Mouse (Mus musculus): ENCODE results near the gene Ky.

Gene Ky

GRCm38 (mm10) chr9:102547028-102547354 is 41.4 kb downstream of the Ky start:
- no peak for DNase-seq (ENCODE audit: low spot score in 2 of 2)

- DNase-seq (ENCODE audit: low spot score in 2 of 2): no peak
Observed at GRCm38 (mm10) chr9:102549211-102549610, 43.7 kb downstream of the Ky start.

- no peak for DNase-seq (ENCODE audit: low spot score in 2 of 2)
Observed at GRCm38 (mm10) chr9:102551771-102552170, 46.2 kb downstream of the Ky start.

DNA sequence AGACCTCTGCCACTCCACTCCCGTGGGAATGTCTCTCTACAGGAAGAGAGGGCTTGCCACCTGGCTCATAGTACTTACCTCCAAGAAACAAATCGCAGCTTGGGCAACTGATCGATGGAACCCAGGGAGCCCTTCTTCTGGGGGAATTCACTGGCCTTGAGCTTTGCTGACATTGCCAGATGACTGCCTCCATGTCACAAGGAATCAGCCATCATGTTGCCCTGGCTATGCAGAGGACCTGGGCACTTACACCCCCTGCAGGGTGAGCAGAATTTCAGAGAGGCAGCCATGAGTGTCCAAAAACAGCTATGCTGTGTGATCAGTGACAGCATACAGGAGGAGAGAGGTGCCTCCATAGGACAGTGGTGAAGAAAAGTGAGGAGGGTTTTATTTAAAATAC is 48.2 kb downstream of the Ky start:
- DNase-seq (ENCODE audit: low spot score in 2 of 2): no peak

DNA sequence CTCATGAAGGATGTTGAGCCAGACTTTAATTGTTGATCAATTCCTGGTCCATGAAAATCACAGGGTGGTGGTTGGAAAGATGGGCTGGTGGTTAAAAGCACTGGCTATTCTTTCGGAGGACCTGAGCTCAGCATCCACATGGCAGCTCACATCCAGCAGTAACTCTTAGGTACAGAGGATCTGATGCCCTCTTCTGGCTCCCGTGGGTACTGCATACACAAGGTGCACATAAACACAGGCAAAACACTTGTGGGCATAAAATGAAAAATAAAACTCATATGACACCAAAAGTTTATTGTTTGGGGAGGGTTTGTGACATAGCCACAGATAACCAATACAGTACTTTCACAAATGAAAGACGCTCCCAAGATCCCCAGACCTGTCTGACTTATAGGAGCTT is 52.9 kb downstream of the Ky start:
- no peak for DNase-seq (ENCODE audit: low spot score in 2 of 2)

DNA sequence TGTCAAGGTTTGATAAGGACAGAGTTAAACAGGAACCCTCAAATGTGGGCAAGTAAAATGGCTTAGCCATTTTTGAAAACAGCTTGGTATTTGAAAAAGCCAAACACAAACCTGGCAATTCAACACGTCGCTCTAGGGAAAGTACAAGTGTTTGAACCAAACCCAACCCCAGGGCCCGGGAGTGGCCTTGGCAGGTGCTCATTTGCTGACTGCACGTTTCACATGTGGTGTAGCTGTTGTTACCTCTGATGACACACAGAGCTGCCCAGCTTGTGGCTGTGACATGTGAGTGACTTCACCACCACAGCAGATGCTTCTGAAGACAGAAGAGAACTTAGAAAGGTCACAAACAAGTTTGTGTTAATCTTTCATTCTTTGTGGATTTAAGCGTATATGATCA is 67.3 kb downstream of the Ky start:
- no peak for DNase-seq (ENCODE audit: low spot score in 2 of 2)

DNA sequence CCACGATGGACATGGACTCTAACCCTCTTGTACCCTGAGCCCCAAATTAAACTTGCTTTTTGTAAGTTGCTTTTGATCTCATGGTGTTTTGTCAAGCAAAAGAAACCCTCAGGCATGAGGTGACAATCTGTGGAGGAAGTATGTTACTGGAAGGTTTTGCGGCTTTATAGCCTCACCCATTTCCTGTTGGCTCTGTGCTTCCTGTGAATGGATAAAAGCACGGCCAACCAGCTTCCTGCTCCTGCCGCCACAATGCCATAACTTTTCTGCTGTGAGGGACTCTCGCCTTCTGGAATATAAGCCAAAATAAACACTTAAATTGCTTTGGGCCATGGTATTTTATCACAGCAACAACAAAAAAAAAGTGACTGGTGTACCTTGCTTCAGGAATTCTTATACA is 71.9 kb downstream of the Ky start:
- DNase-seq (ENCODE audit: low spot score in 2 of 2): no peak

DNA sequence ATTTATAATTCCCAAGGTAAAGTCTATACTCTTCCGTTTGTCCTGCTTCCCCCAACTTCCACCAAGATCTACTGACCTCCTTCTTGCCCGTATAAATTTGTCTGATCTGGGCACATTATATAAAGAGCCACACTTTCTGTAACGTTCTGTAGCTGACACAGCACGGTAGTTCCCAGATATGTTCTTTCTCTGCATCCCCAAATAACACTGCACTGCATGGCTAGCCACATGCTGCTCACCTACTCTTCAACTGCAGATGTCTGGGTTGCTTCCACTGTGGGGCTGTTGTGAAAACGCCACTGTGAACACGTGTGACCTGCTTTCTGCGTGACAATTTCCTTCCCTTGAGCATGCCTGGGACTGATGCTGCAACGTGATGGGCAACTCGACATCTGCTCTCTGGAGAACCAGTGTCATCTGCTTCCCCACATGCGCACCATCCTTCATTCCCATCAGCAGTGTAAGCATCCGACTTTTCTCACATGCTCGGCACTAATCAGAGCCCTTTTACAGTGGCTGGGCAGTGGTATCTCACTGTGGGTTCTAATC is 76.4 kb downstream of the Ky start:
- no peak for DNase-seq (ENCODE audit: low spot score in 2 of 2)

DNA sequence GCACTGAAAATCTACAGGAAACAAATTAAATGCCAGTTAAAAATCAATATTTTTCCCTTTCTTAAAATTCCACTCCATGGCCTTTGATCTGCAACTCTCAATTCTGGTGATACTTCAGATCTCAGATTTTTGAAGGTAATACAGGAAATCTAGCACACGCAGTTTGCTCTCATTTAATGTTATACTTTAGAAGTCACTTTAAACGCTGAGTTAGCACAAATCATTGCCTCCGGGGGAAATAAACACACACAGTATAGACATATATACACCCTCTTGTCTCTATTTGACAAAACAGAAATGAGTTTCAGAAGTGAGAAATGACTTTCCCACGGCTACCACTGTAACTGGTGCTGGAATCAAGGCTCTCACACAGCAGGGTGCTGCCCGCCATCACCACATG is 81.8 kb downstream of the Ky start:
- DNase-seq (ENCODE audit: low spot score in 2 of 2): no peak

DNA sequence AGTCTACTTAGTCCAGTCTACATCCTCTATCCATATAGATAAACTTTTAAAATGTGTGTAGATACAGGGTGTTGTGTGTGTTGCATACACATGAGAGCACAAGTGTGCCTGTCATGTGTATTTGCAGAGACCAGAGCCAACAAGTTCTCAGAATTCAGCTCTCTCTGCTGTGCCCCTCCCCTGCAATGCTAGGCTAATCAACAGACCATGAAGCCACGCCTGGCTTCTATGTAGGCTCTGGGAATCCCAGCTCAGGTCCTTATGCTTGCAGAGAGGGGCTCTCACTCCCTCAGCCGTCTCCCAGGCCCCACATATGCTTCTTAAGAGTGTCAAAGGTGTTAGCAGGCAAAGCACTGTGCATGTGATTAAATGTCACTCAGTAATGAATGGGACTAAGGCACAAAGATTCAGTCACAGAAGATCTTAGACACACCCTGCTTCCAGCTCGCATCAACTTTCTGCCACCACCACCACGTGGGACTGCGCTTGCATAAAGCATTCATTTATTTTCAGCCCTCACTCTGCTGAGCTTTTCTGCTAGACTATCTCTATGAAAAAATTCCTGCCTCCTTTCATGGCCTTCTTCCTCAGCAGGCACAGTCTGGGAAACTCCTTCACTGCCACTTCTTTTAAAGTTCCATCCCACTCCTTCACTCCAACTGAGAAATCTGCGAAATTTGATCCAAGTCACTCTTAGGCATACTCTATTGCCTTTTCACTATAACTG is 89.3 kb downstream of the Ky start:
- no peak for DNase-seq (ENCODE audit: low spot score in 2 of 2)
